Mouse (Mus musculus): ENCODE data around the gene Prl8a9. TPM values are rescaled to one million over a fixed set of nuclear protein-coding genes. Genes with fewer than 3 reads are reported as not detected.

Gene Prl8a9
- polyA plus RNA-seq (2012; ENCODE audit: insufficient read depth, insufficient read length, missing spikeins), result not detected in 2 replicates

DNA sequence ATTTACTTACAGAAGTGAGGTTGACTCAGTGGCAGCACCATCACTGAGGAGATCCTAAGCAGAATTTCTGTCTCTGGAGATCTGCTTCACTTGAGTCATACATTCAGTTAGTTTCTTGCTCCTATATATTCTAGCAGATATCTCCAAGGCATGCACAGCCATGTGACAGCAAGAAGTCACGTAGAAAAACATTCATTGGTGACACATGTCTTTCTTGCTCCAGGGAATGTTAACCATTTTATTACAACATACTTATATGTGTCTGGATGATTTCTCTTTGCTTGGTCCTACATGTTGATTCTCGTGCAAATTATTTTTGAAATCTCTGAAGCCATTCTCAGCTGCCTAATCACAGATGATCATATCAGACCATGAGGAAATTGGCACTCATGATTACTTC is at the start of gene Prl8a9:
Gene Prl8a9, minus strand, starts transcription at position 101 of the 400 bp plus-strand sequence.
- TF ChIP-seq CTCF (IDR thresholded peaks at IDR 0.05; ENCODE audit: low read depth, low read length) (no peak), POLR2A (IDR thresholded peaks at IDR 0.05; ENCODE audit: borderline replicate concordance, low read depth, low read length) (no peak)
- no peaks in the 10 kb centered on the region for H3K4me1 ChIP-seq (ENCODE audit: control insufficient read depth, insufficient read depth, low read length)
- H3K4me3 ChIP-seq (ENCODE audit: insufficient read depth, low read length), result no peak within 1 kb of the TSS
- H3K27ac ChIP-seq (ENCODE audit: insufficient read depth, low read depth, low read length), result no peak within 1 kb of the TSS

DNA sequence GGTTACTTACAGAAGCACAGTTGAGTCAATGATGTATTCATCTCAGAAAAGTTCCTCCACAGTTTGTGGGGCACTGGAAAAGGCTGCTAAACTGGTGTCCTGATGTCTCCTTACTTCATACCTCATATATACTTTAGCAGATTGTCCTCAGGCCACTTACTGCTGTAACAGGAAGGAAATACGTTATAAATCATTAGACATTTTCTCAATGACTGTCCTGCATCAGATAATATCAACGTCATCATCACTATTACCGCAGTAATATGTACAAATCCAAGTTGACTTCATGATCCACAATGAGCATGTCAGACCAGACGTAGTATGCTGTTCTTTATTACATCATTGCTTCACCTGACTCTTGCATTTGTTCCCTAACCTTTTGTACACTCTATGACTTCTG is 46.1 kb upstream of the Prl8a9 start, which contains the start of gene Prl7b1:
Gene Prl7b1, minus strand, starts transcription at position 101 of the 400 bp plus-strand sequence.
- Histone ChIP-seq H3K27ac (ENCODE audit: insufficient read depth, low read depth, low read length) (no peak within 1 kb of the TSS), H3K4me1 (ENCODE audit: control insufficient read depth, insufficient read depth, low read length) (no peaks in the 10 kb centered on the region), H3K4me3 (ENCODE audit: insufficient read depth, low read length) (no peak within 1 kb of the TSS)
- no peak for TF ChIP-seq POLR2A (IDR thresholded peaks at IDR 0.05; ENCODE audit: borderline replicate concordance, low read depth, low read length)
- TF ChIP-seq CTCF (IDR thresholded peaks at IDR 0.05; ENCODE audit: low read depth, low read length), result no peak

DNA sequence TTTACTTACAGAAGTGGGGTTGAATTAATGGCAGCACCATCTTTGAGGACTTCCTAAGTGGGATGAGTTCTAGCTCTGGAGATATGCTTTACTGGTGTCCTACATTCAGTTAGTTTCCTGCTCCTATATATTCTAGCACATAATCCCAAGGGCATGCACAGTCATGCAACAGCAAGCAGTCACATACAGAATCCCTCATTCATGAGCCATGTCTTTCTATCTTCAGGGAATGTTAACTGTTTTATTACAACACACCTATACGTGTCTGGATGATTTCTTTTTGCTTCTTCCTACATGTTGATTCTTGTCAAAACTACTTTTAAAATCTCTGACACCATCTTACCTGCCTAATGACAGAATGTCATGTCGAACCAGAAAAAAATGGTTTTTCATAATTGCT is 17.7 kb upstream of the Prl8a9 start, which contains the start of gene Prl8a1:
Gene Prl8a1, minus strand, starts transcription at position 101 of the 400 bp plus-strand sequence.
- H3K4me3 ChIP-seq (ENCODE audit: insufficient read depth, low read length), result no peak within 1 kb of the TSS
- H3K27ac ChIP-seq (ENCODE audit: insufficient read depth, low read depth, low read length), result no peak within 1 kb of the TSS
- TF ChIP-seq CTCF (IDR thresholded peaks at IDR 0.05; ENCODE audit: low read depth, low read length), result no peak
- TF ChIP-seq POLR2A (IDR thresholded peaks at IDR 0.05; ENCODE audit: borderline replicate concordance, low read depth, low read length), result no peak
- H3K4me1 ChIP-seq (ENCODE audit: control insufficient read depth, insufficient read depth, low read length), result no peaks in the 10 kb centered on the region

DNA sequence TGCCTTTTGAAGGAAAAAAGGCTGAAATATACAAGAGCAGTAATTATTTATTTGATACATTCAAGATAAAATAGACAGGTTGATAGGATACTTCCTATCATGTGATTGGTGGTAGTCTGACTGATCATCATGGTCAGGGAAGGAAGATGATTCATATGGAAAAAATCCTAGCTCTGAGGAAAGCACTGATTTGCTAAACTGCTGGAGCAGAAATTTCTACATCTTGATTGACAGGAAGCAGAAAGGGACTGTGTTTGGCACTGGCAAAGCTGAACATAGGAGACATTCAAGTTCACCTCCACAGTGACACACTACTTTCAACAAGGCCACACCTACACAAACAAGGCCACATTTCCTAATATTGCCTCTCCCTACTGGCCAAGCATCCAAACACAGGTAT is 11.1 kb downstream of the Prl8a9 start:
- Histone ChIP-seq H3K4me1 (ENCODE audit: control insufficient read depth, insufficient read depth, low read length) (no peaks in the 10 kb centered on the region), H3K27ac (ENCODE audit: insufficient read depth, low read depth, low read length) (no peak overlapping the region), H3K4me3 (ENCODE audit: insufficient read depth, low read length) (no peak overlapping the region)
- TF ChIP-seq CTCF (IDR thresholded peaks at IDR 0.05; ENCODE audit: low read depth, low read length), result no peak
- no peak for TF ChIP-seq POLR2A (IDR thresholded peaks at IDR 0.05; ENCODE audit: borderline replicate concordance, low read depth, low read length)

DNA sequence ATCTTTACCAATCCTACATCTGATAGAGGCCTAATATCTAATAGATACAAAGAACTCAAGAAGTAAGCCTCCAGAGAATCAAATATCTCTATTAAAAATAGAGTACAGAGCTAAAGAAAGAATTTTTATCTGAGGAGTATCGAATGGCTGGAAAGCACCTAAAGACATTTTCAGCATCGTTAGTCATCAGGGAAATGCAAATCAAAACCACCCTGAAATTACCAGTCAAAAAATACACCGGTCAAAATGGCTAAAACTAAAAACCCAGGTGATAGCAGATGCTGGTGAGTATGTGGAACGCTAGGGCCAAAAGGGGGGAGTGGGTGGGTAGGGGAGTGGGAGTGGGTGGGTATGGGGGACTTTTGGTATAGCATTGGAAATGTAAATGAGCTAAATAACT is 41.2 kb downstream of the Prl8a9 start:
- no peak overlapping the region for H3K27ac ChIP-seq (ENCODE audit: insufficient read depth, low read depth, low read length)
- no peaks in the 10 kb centered on the region for H3K4me1 ChIP-seq (ENCODE audit: control insufficient read depth, insufficient read depth, low read length)
- TF ChIP-seq CTCF (IDR thresholded peaks at IDR 0.05; ENCODE audit: low read depth, low read length) (no peak), POLR2A (IDR thresholded peaks at IDR 0.05; ENCODE audit: borderline replicate concordance, low read depth, low read length) (no peak)
- H3K4me3 ChIP-seq (ENCODE audit: insufficient read depth, low read length), result no peak overlapping the region

DNA sequence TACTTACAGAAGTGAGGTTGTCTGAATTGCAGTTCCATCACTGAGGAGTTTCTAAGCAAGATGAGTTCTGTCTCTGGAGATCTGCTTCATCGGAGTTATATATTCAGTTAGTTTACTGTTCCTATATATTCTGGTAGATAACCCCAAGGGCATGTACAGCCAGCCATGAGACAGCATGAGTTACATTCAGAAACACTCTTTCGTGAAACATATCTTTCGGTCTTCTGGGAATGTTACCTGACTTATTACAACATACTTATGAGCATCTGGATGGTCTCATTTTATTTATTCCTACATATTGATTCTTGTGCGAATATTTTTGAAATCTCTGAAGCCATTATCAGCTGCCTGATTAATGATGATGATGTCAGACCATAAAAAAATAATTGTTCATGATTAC is 51.3 kb downstream of the Prl8a9 start, which contains the start of gene Prl8a8:
Gene Prl8a8, minus strand, starts transcription at position 101 of the 400 bp plus-strand sequence.
- no peak within 1 kb of the TSS for H3K27ac ChIP-seq (ENCODE audit: insufficient read depth, low read depth, low read length)
- no peak within 1 kb of the TSS for H3K4me3 ChIP-seq (ENCODE audit: insufficient read depth, low read length)
- no peaks in the 10 kb centered on the region for H3K4me1 ChIP-seq (ENCODE audit: control insufficient read depth, insufficient read depth, low read length)
- TF ChIP-seq CTCF (IDR thresholded peaks at IDR 0.05; ENCODE audit: low read depth, low read length) (no peak), POLR2A (IDR thresholded peaks at IDR 0.05; ENCODE audit: borderline replicate concordance, low read depth, low read length) (no peak)

Other genes starting within 250 kb of the Prl8a9 start
- not detected in 2 replicates for gene Prl8a2, start 218.9 kb downstream of the Prl8a9 start, polyA plus RNA-seq (2012; ENCODE audit: insufficient read depth, insufficient read length, missing spikeins)
- not detected in 2 replicates for gene Prl2b1, start 173.8 kb downstream of the Prl8a9 start, polyA plus RNA-seq (2012; ENCODE audit: insufficient read depth, insufficient read length, missing spikeins)
- not detected in 2 replicates for gene Prl8a6, start 125.9 kb downstream of the Prl8a9 start, polyA plus RNA-seq (2012; ENCODE audit: insufficient read depth, insufficient read length, missing spikeins)
- gene Prl8a8, start 51.4 kb downstream of the Prl8a9 start, polyA plus RNA-seq (2012; ENCODE audit: insufficient read depth, insufficient read length, missing spikeins), result not detected in 2 replicates
- not detected in 2 replicates for gene Prl8a1, start 17.6 kb upstream of the Prl8a9 start, polyA plus RNA-seq (2012; ENCODE audit: insufficient read depth, insufficient read length, missing spikeins)
- gene Prl7b1, start 46.0 kb upstream of the Prl8a9 start, polyA plus RNA-seq (2012; ENCODE audit: insufficient read depth, insufficient read length, missing spikeins), result not detected in 2 replicates
- gene Prl7a1, start 77.9 kb upstream of the Prl8a9 start, polyA plus RNA-seq (2012; ENCODE audit: insufficient read depth, insufficient read length, missing spikeins), result not detected in 2 replicates
- gene Prl7a2, start 103.4 kb upstream of the Prl8a9 start, polyA plus RNA-seq (2012; ENCODE audit: insufficient read depth, insufficient read length, missing spikeins), result not detected in 2 replicates
- not detected in 2 replicates for gene Prl7d1, start 152.1 kb upstream of the Prl8a9 start, polyA plus RNA-seq (2012; ENCODE audit: insufficient read depth, insufficient read length, missing spikeins)
- gene Prl7c1, start 216.2 kb upstream of the Prl8a9 start, polyA plus RNA-seq (2012; ENCODE audit: insufficient read depth, insufficient read length, missing spikeins), result not detected in 2 replicates
- gene Prl2a1, start 237.0 kb upstream of the Prl8a9 start, polyA plus RNA-seq (2012; ENCODE audit: insufficient read depth, insufficient read length, missing spikeins), result not detected in 2 replicates

Data from bone marrow macrophage, adult 2 months (primary cell).